Mouse (Mus musculus): ENCODE measurements around the gene E030025P04Rik.

E030025P04Rik gene

DNA sequence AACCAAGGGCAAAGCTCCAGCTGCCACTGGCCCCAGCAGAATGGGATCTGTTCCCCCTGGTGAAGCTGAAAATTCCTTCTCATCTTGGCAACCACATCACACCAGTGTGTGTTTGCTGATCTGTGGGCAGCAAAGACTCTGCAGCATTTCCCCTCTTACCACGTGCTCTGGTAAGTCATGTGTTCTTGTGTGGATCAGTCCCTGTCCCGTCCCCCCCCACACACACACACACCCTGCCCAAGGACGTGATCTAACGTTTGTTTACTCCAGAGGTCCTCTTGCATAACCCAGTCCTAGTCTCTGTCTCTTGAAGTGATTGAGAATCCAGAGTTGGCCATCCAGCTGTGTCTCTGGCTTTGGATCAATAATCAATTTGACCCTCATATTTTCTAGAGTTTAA, at the start of gene E030025P04Rik:
E030025P04Rik (minus strand) TSS at position 134 of the 400 bp plus-strand sequence.
- DNase-seq (ENCODE audit: low read depth in 1 of 2, low spot score in 2 of 2), result no peak

DNA sequence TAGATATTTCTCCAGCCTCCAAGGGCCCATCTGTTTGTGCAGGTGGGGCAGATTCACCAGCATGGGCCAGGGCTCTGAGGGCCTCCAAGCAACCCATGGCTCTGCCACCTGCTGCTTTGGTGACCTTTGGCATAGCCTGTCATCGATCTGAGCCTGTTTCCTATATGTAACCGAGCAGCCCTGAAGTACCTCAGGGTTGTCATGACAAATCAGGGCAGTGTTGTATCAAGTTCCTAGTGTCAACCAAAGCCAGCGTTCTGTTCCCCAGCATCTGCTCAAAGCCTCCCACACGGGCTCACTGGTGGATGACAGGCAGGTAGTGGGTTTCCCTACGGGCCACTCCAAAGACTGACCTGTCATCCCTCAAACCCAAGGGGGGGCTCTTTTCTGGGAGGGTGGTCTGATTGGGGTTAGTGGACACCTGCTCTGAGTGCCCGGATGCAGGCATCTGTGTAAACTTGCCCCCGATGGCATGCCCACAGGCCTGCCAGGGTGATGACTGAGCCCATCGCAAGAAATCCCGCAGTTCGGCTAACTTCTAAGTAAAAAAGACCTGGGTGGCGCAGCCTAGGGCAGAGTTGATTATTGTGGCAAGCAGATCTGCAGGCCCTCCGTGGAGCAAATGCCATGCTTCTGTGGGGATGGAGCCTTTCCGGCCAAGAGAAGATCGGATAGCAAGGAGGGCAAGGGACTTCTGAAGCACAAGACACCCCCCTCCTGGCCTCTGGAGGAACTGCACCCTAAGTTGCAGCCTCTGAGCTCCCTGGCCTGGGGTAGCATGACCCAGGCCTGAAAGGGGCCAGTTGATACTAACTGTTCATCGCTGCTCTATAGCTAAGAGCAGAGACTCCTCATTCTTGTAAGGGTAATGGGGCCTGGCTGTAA, 48.7 kb upstream of the E030025P04Rik start:
- no peak for DNase-seq (ENCODE audit: low read depth in 1 of 2, low spot score in 2 of 2)

DNA sequence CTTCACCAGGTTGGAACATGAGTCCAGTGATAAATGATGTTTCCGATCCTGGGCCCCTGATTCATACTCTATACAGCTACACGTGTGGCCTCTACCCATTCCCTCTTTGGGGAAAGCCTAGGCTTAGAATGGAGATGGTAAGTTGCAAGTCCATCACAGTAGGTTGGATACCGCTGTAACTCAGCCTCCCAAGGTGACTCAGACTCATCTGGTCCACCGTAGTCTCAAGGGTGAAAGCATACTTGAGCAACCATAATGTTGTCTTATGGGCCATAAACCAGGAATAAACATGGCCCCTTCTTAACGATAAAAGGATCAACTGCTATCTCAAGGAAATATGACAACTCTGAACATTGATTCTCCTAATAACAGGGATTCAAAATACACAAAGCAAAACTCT, 44.1 kb upstream of the E030025P04Rik start:
- DNase-seq (ENCODE audit: low read depth in 1 of 2, low spot score in 2 of 2), result no peak

DNA sequence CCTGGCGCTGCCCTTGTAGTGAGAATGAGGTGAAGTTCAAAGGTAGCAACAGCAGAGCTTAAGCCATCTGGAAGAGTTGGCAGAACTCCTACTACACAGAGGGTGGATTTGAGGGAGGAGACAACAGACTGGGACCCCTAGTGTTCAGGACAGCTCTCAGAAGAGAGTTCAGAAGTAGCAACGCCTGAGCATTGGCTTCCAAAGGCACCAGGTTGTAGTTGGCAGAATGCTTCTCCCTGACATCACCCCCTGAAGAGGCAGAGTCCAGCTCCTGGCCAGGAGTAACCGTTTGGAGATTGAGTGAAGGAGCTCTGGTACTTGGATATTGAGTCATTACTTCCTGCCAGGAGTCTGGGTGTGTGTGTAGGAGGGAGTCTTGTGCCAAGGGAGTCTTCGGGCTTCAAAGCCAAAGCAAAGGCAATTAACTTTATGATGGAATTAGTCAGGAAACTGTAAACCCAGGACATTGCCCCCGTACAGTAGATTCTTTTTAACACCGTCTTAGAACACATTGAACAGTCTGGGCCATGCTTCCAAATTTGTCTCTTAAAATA, 43.5 kb upstream of the E030025P04Rik start:
- DNase-seq (ENCODE audit: low read depth in 1 of 2, low spot score in 2 of 2), result no peak

DNA sequence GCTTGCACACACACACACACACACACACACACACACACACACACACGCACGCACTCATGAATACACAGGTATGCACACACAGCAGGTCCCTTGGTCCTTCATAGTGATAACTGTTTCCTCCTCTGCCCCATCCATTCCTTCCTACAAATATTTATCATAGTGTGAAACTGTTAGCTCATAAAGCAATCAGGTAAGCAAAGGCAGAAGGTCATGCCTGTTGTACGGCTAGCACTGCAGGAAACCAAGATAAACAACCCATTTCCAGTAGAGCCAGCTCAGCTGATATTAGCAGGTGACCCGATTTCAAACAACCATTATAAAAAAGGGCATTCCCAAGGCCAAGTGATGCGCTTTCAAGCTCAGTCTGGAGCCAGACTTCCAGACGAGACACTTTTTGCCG, 36.9 kb upstream of the E030025P04Rik start:
- no peak for DNase-seq (ENCODE audit: low read depth in 1 of 2, low spot score in 2 of 2)

DNA sequence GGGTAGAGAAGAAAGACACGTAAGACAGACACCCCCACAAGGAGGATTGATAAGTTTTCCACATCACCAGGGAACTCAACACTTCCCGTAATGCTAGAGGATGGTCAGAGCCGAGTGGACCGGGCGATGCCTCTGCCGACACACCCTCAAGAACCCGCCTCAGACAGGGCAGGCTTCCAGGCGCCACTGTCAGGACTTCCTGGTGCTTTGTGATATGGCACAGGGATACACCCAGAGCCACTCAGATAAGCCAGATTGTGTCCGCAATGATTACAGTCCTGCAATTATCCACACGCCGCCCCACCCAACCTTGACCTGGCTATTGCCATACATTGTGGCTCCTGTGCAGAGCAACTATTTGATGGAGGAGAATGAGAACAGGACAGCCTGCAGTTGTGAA, 36.1 kb upstream of the E030025P04Rik start:
- no peak for DNase-seq (ENCODE audit: low read depth in 1 of 2, low spot score in 2 of 2)

DNA sequence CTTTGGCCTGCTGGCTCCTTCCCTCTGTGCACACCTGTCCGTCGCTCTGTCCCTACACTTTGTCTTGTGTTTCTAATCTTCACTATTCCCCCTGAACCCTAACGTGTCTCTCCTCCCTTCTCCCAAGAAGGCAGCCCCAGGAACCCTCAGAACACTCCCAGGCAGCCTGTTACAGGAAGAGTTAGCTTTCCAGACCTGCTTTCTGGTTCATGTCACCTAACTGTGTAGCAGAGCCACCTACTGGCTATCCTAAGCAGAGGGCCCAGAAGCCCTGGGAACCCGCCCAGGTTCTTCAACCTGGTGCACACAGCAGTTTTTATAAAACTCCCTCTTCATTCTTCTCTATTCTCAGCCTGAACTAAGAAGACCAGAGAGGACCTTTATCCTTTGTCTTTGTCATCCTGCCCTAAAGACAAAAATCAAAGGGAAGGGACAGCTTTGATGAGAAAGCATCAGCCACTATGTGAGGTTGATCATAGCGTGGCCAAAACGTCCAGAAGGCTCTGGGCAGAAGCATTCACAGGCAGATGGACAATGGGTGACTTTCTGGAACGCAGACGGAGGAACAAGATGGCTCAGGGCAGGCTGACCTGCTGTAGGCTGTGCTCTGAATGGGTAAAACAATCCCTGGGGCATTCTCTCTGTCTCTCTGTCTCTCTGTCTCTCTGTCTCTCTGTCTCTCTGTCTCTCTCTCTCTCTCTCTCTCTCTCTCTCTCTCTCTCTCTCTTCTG, 34.8 kb upstream of the E030025P04Rik start:
- no peak for DNase-seq (ENCODE audit: low read depth in 1 of 2, low spot score in 2 of 2)

DNA sequence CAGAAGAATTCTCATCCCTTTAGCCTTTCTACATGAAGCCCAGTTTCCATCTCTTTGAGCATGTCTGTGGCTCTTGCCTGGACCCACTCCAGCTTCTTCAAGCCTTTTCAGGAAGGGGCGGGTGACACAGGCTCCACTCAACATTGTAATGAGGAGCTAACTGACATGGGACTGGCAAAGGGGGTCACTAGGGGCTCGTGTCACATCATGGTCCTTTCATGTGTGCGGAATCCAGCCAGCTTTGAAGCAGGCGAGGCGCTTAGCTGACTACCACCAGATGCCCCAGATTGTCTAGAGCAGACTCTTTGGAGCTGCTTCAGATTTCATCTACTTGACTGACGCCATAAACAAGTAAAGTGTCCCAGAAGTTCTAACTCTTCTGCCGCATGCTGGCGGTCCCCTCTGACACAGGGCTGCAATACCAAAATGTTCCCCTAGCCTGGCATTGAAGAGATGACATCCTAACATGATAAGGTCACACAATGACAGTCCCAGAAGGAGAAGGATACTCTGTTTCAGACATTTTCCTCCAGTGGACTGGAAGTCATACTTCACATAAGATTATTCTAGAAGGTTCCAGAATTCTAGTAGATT, 31.3 kb upstream of the E030025P04Rik start:
- DNase-seq (ENCODE audit: low read depth in 1 of 2, low spot score in 2 of 2), result no peak

DNA sequence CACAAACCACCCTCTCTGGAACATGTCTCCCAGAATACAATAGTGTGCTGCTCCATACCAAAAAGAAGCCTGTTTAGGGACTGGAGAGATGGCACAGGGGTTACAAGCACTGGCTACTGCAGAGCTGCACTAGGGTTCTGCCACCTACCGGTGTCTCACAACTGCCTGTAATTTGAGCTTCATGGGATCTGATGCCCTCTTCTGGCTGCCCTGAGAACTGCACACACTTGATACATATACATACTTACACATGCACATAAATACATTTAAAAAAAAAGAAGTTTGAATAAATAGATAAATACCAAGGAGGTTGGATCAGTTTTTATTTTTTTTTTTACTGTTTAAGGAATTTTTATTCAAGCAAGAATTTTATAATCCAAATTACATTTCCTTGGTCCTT, 28.1 kb upstream of the E030025P04Rik start:
- no peak for DNase-seq (ENCODE audit: low read depth in 1 of 2, low spot score in 2 of 2)

DNA sequence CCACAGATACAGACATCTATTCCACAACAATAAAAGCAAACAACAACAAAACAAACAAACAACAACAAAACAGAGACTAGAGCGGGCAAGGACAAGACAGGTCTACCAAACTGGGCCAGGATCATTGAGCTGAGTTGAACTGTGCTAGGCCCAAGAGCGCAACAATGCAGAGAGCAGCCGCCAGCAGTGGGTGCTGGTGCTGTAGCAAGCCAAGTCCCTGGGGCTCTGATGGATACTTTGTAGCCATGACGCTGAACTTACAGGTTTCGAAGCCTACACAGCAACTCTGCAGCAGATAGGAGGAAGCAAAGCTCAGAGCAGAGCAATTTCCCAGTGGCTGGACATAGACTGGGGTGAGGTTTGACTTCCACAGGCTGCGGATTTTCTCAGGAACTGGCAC, 26.6 kb upstream of the E030025P04Rik start:
- DNase-seq (ENCODE audit: low read depth in 1 of 2, low spot score in 2 of 2), result no peak

DNA sequence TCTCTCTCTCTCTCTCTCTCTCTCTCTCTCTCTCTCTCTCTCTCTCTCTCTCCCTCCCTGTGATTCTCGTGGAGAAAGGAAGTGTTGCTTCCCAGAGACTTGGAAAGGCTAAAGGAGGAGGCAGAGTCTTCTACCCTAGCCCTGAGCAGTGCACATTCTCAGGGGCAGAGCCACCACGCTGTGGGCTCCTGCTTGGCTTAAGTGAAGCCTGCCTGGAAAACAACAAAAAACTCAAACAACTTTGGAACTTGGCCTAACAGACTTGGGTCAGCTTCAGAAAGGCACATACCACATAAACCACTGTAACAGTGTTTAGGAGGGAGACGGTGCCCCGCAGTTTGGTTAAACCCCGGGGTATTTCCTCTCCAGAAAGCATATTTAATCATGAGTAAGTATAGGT, 13.5 kb upstream of the E030025P04Rik start:
- DNase-seq (ENCODE audit: low read depth in 1 of 2, low spot score in 2 of 2), result no peak

DNA sequence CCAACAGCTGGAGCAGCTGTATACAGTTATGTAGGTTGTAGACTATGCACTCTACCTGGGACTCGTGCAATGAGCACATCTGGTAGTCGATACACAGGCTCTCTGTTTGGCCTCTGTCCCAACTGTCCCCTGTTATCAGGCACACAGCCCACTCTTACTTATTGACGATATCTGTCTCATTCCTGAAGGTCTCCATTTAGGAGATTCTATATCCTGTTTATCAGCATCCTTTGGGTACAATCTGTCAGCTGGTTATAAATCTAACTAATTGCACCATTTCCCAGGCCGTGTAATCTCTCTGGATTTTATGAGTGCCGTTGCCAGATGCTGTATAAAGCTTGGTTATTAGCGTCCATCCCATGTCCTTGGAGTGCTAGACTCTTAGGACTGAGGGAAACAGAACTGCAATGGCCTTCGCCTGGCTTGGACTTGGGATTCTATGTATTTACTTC, 747 bp upstream of the E030025P04Rik start:
- no peak for DNase-seq (ENCODE audit: low read depth in 1 of 2, low spot score in 2 of 2)

DNA sequence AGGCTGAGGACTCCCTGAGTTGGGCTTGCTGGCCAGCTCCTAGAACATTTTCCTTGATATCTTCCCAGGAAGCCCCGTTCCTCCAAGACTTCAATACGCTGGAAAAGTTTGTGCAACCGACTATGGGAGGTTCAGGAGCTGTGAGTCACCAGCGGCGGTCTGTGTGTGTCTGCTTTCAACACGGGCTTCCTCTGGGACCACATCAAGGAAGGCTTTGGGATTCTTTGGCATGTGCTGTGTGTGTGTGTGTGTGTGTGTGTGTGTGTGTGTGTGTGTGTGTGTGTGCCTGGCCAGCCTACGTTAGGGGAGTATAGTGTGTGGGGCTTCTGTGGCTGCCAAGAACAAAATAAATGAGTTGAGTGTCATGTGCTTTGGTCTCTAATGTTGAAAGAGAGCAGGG, 17.7 kb downstream of the E030025P04Rik start:
- DNase-seq (ENCODE audit: low read depth in 1 of 2, low spot score in 2 of 2), result no peak

DNA sequence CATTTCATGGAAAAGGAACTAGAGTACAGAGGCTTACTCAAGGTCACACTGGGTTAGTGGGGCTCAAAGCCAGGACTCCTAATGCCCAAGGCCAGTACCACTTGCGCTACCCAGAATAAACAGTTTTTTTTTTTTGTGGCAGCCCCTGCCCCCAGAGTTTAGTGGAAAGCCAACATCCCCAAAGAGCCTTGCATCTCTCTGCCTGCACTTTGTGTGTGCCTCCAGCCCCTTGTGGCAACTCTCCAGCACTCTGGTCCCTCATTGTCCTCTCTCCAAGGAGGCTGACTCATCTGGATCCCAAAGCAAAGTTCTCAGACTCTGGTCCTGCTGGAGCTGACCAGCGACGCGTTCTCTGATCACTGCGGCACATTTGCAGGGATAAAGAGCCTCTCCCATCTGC, 18.7 kb downstream of the E030025P04Rik start:
- no peak for DNase-seq (ENCODE audit: low read depth in 1 of 2, low spot score in 2 of 2)

DNA sequence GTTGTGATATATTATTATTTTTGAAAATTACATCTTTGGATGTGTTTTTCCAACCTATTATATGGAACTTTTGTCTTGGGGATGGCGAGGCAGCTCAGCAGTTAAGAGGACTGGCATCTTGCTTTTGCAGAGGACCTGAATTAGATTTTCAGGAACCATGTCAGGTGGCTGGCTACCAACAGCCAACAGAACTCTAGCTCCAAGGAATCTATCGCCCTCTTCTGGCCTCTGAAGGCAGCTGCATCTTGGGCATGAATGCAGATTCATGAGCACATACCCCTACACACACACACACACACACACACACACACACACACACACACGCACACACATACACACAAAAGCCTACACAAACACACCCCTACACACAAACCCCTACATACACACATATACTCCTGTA, 19.9 kb downstream of the E030025P04Rik start:
- DNase-seq (ENCODE audit: low read depth in 1 of 2, low spot score in 2 of 2), result no peak

DNA sequence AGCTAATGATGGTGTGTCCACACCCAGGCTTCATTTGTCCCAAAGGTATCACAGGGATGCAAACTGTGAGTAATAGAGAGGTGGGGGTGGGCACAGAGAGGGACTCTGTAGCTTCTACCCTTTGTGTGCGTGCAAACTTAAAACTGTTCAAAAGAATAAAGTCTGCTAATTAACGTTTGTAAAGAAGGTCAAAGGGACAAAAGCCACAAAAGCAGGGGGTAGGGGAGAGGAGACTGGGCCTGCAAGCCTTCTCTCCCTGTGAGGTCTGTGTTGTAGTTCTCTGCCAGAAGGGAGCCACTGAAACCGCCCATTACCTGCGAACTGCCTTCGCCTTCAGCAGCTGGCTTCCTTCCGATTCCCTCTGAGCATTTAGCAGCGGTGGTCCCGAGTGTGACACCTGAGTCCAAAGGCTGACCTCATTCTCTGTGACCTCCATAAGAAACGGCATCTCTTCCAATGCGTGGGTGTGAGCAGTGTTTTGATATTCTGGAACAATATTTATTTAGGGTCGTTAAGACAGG, 34.3 kb downstream of the E030025P04Rik start:
- no peak for DNase-seq (ENCODE audit: low read depth in 1 of 2, low spot score in 2 of 2)

DNA sequence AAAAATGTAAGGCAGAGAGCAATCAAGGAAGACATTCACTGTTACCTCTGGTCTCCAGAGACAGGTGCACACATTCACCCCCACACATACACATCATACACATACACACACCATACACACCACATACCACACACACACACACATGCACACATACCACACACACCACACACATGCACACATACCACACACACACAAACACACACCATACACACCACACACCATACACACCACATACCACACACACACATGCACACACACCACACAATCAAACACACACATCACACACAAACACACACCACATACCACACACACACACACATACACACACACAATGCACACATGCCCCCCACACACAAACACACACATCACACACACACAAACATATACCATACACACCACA, 35.1 kb downstream of the E030025P04Rik start:
- no peak for DNase-seq (ENCODE audit: low read depth in 1 of 2, low spot score in 2 of 2)

DNA sequence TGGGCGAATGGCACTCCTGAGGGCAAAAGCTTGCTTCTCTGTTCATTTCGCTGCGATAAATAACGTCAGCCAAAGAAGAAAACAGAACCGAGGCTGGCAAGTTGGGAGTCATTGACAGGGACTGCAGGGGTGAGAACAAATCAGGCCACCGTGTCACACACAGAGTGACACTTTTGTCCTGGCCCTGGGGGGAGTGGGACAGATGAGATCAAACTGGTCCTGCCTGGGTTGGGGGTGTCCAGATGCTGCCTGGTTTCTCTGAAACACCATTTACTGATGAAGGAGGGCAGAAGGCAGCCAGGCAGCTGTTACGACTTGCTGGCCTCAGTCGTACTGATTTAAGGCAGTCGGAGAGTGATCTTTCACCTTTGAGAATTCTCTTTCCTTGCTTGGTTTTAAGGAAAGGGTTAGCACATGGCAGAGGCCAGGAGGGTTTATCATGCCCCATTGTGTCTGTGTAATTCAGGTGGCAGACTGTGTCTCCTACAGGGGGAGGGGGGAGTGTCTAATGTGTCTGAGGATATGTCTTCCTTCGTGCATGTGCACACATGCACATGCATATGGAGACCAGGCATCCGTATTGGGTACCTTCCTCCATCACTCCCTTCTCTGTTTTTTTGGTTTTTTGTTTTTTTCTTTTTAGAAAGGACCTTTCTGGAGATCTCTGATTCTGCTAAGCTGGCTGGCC, 36.5 kb downstream of the E030025P04Rik start:
- DNase-seq (ENCODE audit: low read depth in 1 of 2, low spot score in 2 of 2), result no peak

DNA sequence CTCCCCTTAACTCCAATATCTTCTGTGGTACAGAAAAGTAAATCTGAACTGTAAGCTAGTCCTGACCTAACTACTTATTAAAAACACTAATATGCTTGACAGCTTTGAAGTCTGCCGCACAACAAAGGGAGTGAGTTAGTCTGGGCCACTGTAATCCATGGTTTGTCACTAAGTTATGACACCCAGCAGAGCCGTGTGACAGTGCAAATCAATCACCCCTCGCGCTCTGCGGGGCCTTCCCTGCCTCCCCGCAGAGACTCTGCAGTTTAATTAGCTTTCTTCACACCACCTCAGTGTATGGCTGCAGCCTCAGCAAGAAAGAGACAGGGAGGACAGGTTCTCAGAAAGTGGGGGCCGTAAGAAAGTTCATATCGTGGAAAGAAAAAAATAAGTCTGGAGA, 37.4 kb downstream of the E030025P04Rik start:
- no peak for DNase-seq (ENCODE audit: low read depth in 1 of 2, low spot score in 2 of 2)

DNA sequence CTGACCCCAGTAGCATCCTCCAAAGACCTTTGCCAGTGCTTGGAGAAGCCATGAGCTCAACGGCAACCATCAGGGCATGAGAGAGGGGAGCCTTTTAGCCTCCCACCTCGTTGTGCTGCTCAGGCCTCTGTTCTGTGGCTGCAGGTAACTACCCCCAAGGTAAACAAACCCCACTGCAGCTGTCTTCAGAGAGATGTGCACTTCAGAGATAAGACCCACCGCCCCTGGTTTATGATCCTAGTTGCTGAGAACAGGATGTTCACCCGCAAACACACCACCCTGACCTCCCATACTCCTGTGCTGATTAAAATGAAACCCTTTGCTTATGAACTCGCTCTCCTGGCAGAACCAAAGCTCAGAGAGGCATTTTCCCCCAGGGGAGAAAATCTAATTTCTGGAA, 38.0 kb downstream of the E030025P04Rik start:
- no peak for DNase-seq (ENCODE audit: low read depth in 1 of 2, low spot score in 2 of 2)

DNA sequence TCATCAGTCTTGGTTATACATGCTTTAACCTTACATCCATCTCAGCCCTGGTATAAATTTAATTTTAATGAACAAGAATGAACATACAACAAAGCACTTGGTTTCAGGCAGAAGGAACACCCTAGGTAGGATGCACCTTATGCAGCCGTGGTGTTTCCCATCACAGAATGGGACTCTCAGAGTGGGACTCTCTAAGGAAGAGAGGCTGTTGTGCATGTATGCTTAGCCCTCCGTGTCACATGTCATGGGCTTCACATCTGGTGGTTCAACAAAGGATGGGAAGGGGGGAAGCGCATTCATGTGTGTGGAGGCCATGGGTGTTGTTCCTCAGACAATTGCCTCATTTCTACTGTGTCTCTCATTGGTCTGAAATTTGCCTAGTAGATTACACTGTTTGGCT, 40.8 kb downstream of the E030025P04Rik start:
- DNase-seq (ENCODE audit: low read depth in 1 of 2, low spot score in 2 of 2), result no peak

Measured in monocyte, adult 2 months (primary cell).